Mouse (Mus musculus) thymus, postnatal 0 days (tissue): ENCODE data around the gene Rfx4. TPM values are rescaled to one million over a fixed set of nuclear protein-coding genes. Genes with fewer than 3 reads are reported as not detected.

Source experiments
- DNase-seq: peaks from one replicate; pipeline ENCODE4 v3.0.0-alpha.2; 2015; ENCODE audit warnings: low spot score
- polyA plus RNA-seq: library from polyadenylated mRNA; unstranded; fragments of >200 nt; fragmentation: Nextera tagmentation; extraction: Ambion mirVana; gene quantifications from 2 replicates; pipeline ENCODE4 v1.2.1, GENCODE M21; 2015

The Rfx4 gene
- polyA plus RNA-seq, 1 experiment from 2014 or later = 0.08 TPM

GRCm38 (mm10) chr10:84867577-84867976, 111.7 kb downstream of the Rfx4 start:
- DNase-seq = no peak

GRCm38 (mm10) chr10:84871285-84871684, 115.4 kb downstream of the Rfx4 start:
- no peak for DNase-seq

- no peak for DNase-seq
These were observed 116.1 kb downstream of the Rfx4 start for GRCm38 (mm10) chr10:84871921-84872320.

- DNase-seq = no peak
These were observed 124.1 kb downstream of the Rfx4 start for GRCm38 (mm10) chr10:84879823-84880571.

- no peak for DNase-seq
These were observed 126.7 kb downstream of the Rfx4 start for GRCm38 (mm10) chr10:84882528-84882927.

- no peak for DNase-seq
These were observed 129.6 kb downstream of the Rfx4 start for GRCm38 (mm10) chr10:84885341-84885884.

- no peak for DNase-seq
These were observed 130.4 kb downstream of the Rfx4 start for GRCm38 (mm10) chr10:84886221-84886627.

GRCm38 (mm10) chr10:84886785-84887184, 130.9 kb downstream of the Rfx4 start:
- DNase-seq = no peak

GRCm38 (mm10) chr10:84889096-84889846, 133.4 kb downstream of the Rfx4 start:
- no peak for DNase-seq

- DNase-seq = no peak
These were observed 140.0 kb downstream of the Rfx4 start for GRCm38 (mm10) chr10:84895810-84896358.

GRCm38 (mm10) chr10:84896941-84897930, 141.4 kb downstream of the Rfx4 start:
- peak; percentile 74 for DNase-seq

- DNase-seq = no peak
These were observed 142.5 kb downstream of the Rfx4 start for GRCm38 (mm10) chr10:84898144-84898979.

GRCm38 (mm10) chr10:84901676-84902075, 145.8 kb downstream of the Rfx4 start:
- DNase-seq = no peak

GRCm38 (mm10) chr10:84902213-84902612, 146.4 kb downstream of the Rfx4 start:
- no peak for DNase-seq

GRCm38 (mm10) chr10:84903307-84903706, 147.4 kb downstream of the Rfx4 start:
- no peak for DNase-seq

- peak; percentile 59 for DNase-seq
These were observed 147.9 kb downstream of the Rfx4 start for GRCm38 (mm10) chr10:84903742-84904141.

- DNase-seq = no peak
These were observed 151.0 kb downstream of the Rfx4 start for GRCm38 (mm10) chr10:84906895-84907294.

GRCm38 (mm10) chr10:84908006-84908405, 152.1 kb downstream of the Rfx4 start:
- DNase-seq = no peak

- no peak for DNase-seq
These were observed 152.6 kb downstream of the Rfx4 start for GRCm38 (mm10) chr10:84908471-84908870.
